Mouse (Mus musculus) heart, postnatal 36 days (tissue): ENCODE measurements at regions not wholly inside any gene's neighbourhood (a gene's known extent, or its start where the extent isn't known, plus 50 kb on each side); places are given as distances from the start of the nearest gene placed in this dataset.

Experiments
- DNase-seq, 2 experiments: peaks; one replicate each; pipeline ENCODE4 v3.0.0; 2021 to 2022
- intact Hi-C: fragments of 180-260 bp; cut with DNase I; formaldehyde crosslinking; loops from one replicate; pipeline ENCODE4 v1.15.1; 2025

DNA sequence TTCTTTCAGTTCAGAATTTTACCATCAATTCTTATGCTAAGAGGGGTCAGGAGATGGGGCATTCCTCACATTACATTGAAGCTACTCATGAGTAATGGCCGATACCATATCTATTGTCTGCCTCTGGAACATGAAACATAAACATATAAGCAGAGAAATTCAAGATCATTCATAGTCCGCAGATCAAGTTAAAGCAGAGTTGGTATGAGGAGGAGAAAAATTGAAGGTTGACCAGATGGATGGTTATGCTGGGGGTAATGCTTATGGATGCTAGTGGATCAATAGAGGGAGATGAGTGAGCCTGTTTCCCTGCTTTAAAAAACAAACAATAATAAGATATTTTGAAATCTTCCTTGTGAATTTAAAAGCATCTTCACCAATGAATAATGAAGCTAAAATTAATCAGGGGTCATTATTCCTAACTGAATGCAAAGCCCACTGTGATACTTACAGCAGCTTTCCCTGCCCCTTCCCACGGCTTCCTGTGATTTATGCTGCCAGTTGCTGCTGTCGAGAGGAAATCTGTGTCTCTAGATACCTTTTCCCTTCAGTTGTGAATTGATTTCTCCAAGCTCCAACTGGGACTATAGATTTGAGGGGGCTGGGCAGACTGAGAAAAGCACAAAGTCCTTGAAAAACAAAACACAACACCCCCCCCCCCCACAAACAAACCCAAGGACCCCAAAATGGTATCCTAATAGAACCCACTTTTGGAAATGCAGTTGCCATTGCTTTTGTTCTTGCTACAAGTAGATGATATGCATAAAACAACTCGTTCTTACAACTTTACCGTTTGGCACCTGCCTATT, 203.1 kb upstream of the Ubash3b start:
- intact Hi-C loops, result no loop called here
- DNase-seq, result no peak

DNA sequence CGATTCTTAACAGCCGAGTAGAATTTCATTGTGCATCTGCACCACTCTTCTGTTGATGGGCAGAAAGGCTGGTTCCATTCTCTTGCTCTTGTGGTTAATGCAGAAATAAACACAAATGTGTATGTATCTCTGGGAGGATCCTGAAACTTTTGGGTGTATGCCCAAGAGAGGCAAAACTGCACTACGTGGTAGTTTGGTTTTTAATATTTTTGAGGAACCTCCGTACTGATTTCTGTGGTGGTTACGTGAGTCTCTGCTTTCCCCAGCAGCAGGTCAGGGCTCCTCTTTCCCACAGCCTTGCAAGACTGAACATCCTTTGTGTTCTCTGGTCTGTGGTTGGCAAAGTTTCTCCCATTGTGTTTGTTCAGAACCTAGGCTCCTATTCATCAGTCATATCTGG, 198.9 kb upstream of the Ubash3b start:
- no peak for DNase-seq
- intact Hi-C loops, result no loop called here

GRCm38 (mm10) chr9:41359286-41359685, 197.8 kb upstream of the Ubash3b start:
- intact Hi-C loops, result no loop called here
- DNase-seq, result no peak

- intact Hi-C loops, result no loop called here
- DNase-seq, result no peak
Measured at GRCm38 (mm10) chr9:41345338-41345737, 183.8 kb upstream of the Ubash3b start.

- DNase-seq, result no peak
- intact Hi-C loops, result no loop called here
Measured at GRCm38 (mm10) chr9:41337375-41337774, 175.9 kb upstream of the Ubash3b start.

- intact Hi-C loops, result no loop called here
- DNase-seq, result no peak
Measured at GRCm38 (mm10) chr9:41336801-41337200, 175.3 kb upstream of the Ubash3b start.

GRCm38 (mm10) chr9:41334462-41335241, 173.2 kb upstream of the Ubash3b start:
- no peak for DNase-seq
- intact Hi-C loops, result no loop called here

GRCm38 (mm10) chr9:41333526-41333925, 172.0 kb upstream of the Ubash3b start:
- intact Hi-C loops, result no loop called here
- no peak for DNase-seq

- no peak for DNase-seq
- intact Hi-C loops, result loop anchor here (5.0 kb wide), 4 partner anchors 48 to 623 kb away; no protein-coding TSS in a partner anchor
Measured at GRCm38 (mm10) chr9:41328959-41329358, 167.5 kb upstream of the Ubash3b start.

DNA sequence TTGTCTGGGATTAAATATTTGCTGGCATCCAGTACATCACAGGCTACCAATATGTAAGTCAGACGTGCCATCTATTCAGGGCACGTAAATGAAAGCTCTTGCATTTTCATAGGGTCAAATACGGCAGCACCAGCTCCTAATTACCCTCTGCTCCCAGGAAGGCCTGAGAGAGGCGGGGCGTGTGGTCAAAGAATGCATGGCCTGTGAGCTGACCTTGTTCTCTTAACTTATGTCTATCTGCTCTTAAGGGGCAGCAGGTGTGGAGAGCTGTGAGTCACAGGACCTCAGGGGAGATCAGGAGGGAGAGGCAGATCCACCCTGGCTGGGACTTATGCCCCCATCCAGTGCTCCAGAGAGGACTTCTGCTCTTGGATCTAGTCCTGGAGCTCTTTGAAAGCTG, 167.0 kb upstream of the Ubash3b start:
- no peak for DNase-seq
- intact Hi-C loops, result loop anchor here (5.0 kb wide), 4 partner anchors 49 to 624 kb away; no protein-coding TSS in a partner anchor

DNA sequence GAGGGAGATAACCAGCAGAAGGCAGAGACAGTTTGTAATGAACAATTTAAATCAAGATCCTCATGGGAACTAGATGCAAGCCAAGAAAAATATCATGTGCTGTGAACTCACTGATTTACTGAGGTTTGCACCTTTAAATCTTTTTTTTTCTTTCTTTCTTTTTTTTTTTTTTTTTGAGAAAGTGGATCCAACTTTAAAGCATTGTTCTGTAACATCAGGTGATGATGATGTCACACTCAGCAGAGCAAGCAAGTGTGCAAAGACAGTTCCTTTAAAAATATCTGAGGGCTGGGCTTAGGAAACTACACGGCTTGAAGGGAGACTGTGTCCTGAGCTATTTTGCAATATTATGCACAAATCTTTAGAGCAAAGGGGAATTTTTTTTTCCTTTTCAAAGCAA, 166.6 kb upstream of the Ubash3b start:
- intact Hi-C loops, result loop anchor here (5.0 kb wide), 4 partner anchors 49 to 624 kb away; no protein-coding TSS in a partner anchor

GRCm38 (mm10) chr9:41327561-41327960, 166.1 kb upstream of the Ubash3b start:
- intact Hi-C loops, result loop anchor here (2.0 to 5.0 kb wide), 5 partner anchors 50 to 625 kb away; no protein-coding TSS in a partner anchor
- DNase-seq, result no peak

More for the DNA sequence above, 166.6 kb upstream of the Ubash3b start:
- DNase-seq, result no peak

DNA sequence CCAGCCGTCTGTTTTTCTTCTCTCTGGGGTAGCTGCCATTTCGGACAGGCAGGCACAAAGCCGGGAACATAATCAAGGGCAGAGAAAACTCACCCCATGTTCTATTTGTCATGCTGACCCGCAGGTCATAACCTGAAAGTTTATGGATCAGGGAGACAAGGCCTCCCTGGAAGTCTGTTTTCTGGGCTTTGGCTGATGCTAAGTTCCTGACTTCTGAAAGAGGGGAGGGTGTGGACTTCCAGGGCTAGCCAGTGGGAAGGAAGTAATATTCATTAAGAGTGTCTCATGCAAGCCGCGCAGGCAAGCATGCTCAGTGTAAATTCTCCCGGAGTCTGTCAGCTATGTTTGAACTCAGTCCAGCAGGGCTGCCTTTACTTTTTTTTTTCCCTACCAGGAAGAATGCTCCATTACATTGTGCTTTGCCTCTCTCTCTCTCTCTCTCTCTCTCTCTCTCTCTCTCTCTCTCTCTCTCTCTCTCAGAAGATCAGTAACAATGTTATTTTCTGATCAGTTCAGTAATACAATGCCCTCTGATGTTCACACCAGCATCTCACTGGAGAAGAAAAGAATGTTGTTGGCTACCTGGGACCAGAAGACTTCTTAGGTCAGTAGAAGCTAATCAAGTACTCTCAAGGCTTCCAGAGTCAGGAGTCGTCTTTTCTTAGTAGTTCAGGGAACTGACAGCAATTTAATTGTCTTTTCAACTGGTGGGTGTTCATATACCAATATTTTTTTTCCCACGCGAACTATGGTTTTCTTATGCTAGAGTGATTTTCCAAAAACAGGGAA, 165.5 kb upstream of the Ubash3b start:
- intact Hi-C loops, result loop anchor here (2.0 to 5.0 kb wide), 5 partner anchors 50 to 625 kb away; no protein-coding TSS in a partner anchor
- peak; percentile 46 to 56 for DNase-seq

DNA sequence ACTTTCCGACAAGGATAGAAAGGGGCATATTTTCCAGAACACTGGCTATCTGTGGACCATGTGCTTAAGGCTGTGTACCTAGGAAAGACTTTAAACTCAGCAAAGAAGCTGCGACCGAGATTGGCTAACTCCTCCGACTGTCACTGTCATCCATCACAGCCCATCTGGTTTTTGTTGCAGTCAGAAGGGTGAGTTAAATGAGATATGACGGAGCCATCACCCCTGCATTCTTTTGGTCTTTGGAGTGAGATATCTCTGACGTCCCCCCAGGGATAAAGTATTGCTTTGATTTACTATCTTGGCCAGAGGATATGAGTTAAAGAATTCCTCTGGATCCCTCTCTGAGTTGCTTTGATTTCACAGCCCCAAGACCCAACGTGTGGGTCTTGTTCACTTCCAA, 160.0 kb upstream of the Ubash3b start:
- no peak for DNase-seq
- intact Hi-C loops, result no loop called here

DNA sequence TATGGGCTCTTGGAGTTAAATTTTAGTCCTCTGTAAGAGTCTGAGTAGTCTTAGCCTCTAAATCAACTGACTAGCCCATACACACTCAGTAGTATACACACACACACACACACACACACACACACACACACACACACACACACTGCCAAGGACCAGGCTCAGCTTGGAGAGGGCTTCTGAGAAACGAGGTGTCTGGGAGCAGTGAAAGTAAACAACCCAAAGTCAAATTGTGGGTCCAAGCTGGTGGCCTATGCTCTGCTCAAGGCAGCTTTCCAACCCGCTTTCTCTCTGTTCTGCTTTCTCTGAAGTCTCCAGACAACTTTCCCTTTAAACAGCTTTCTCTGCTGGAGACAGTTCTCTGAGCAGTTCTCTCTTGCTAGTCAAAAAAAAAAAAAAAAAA, 157.6 kb upstream of the Ubash3b start:
- no peak for DNase-seq
- intact Hi-C loops, result no loop called here

DNA sequence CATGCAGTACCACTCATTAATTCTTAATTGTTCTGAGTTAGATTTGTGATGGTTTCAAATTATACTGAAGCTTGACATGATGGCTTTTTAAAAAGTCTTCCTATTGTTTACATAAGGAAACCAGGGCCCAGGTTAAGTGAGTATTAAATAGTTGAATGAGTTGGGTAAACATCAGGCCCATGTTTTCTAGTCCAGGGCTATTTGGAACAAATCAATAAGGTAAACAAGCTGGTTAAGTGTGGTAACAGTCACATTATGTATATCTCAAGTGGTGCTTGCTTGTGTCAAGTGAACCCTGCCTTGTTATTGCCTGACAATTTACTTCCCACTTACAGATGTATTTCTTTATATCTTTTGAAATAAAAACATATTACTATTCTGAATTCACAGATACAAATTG, 144.7 kb upstream of the Ubash3b start:
- intact Hi-C loops, result no loop called here
- DNase-seq, result no peak

GRCm38 (mm10) chr9:41303494-41303828, 142.0 kb upstream of the Ubash3b start:
- intact Hi-C loops, result no loop called here
- DNase-seq, result no peak

DNA sequence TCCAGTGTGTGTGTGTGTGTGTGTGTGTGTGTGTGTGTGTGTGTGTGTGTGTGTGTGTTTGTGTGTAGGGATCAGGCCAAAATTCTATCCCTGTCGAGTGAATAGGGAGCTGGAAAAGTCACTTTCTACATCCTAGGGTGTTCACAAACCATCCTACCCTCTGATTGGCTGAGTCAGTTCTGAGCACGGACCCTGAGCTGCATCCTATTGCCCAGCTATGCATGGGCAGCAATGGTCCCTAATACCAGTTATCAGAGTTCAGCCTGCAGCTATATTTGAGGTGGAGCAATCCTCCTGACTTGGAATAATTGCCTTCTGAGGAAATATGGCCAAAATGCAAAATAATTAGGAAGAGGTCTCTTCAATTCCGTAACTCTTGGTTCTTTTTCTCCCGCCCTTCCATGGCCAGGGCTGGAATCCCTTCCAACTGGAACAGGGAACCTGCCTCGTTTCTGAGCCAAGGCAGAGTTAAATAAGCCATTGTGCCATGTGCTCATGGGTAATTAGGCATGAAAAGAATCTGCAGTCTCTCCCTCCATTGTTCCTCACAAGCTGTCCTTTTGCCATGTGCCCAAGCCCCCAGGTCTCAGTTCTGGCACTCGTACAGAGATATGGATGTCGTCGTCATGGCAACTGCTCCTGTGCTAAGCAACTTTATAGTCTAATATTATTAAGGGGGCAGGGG, 141.5 kb upstream of the Ubash3b start:
- no peak for DNase-seq
- intact Hi-C loops, result no loop called here

DNA sequence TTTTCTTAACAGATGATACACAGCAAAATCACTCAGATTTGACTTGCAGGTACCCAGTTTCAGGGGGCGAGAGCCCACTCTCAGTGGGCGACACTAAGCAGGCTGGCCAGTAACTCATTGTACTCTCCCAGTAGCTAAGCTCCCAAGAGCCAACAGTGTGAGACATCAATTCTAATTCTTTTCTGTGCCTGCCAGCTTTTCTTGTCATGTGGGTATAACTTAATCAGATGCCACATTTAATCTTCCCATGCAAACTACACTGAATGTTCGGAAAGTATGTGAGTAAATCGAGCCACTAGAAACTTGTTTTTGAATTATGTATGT, 124.6 kb upstream of the Ubash3b start:
- no peak for DNase-seq
- intact Hi-C loops, result no loop called here
